Mouse (Mus musculus) heart, embryonic 12.5 days (tissue): ENCODE measurements at regions not wholly inside any gene's neighbourhood (a gene's known extent, or its start where the extent isn't known, plus 50 kb on each side); places are given as distances from the start of the nearest gene placed in this dataset.

Experiments used
- ATAC-seq: fragments of 200-750 bp; cut with Nextera tagmentation; 2 replicates; pipeline ENCODE4 v1.8.0; 2017; ENCODE audit warnings: moderate TSS enrichment, moderate library complexity; ENCODE audit not compliant: insufficient number of reproducible peaks, low FRiP score
- H3K27ac ChIP-seq: fragments of 300-500 bp; sonication (generic); 2 replicates; pipeline ENCODE4 v1.5.1; 2016; ENCODE audit warnings: mild to moderate bottlenecking, moderate library complexity; ENCODE audit not compliant: poor library complexity, severe bottlenecking
- H3K27me3 ChIP-seq: fragments of 300-500 bp; sonication (generic); replicated peaks from 2 replicates; pipeline ENCODE4 v1.6.1; 2016; ENCODE audit warnings: mild to moderate bottlenecking, moderate library complexity
- H3K36me3 ChIP-seq: fragments of 300-500 bp; sonication (generic); 2 replicates; pipeline ENCODE4 v1.6.1; 2016; ENCODE audit warnings: mild to moderate bottlenecking, moderate library complexity
- H3K4me1 ChIP-seq: fragments of 300-500 bp; sonication (generic); replicated peaks from 2 replicates; pipeline ENCODE4 v1.6.1; 2016; ENCODE audit warnings: mild to moderate bottlenecking
- H3K4me2 ChIP-seq: fragments of 300-500 bp; sonication (generic); 2 replicates; pipeline ENCODE4 v1.6.1; 2016; ENCODE audit warnings: mild to moderate bottlenecking, moderate library complexity
- H3K4me3 ChIP-seq: fragments of 300-500 bp; sonication (generic); 2 replicates; pipeline ENCODE4 v1.5.1; 2016; ENCODE audit warnings: mild to moderate bottlenecking
- H3K9ac ChIP-seq: fragments of 300-500 bp; sonication (generic); 2 replicates; pipeline ENCODE4 v1.6.1; 2016; ENCODE audit warnings: mild to moderate bottlenecking, moderate library complexity
- H3K9me3 ChIP-seq: fragments of 300-500 bp; sonication (generic); replicated peaks from 2 replicates; pipeline ENCODE4 v1.6.1; 2016; ENCODE audit warnings: mild to moderate bottlenecking, moderate library complexity
- WGBS: fragments of 180-500 bp; shearing (Covaris S2); methylation state at CpG from one replicate; pipeline ENCODE4 v1.1.7; 2016; 5-methylcytosine and 5-hydroxymethylcytosine counted together

DNA sequence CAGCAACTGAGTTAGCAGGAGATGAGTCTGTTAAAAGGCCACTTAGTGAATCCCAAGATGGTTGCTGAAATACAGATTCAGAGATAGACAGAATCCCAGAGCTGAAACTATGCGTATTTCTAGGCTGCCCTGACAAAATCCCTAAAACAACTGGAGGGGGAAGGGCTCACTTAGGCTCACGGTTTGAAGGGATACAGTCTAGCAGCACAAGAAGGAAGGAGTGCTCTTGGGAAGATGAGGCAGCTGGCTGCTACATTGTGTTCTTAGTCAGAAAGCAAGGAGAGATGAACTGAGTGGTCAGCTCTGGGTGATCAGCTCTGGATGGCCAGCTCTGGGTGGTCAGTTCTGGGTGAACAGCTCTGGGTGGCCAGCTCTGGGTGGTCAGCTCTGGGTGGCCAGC lies 180.6 kb downstream of the Cbln4 start:
- Histone ChIP-seq H3K36me3 (no peaks in the 10 kb centered on the region), H3K4me2 (no peak overlapping the region), H3K9ac (no peak overlapping the region), H3K9me3 (0 out of 2 replicates have a peak, but pooled peaks cover 3% of the 10 kb centered on the region), H3K4me3 (no peak overlapping the region), H3K27me3 (no peaks in the 10 kb centered on the region), H3K27ac (no peak overlapping the region), H3K4me1 (no peaks in the 10 kb centered on the region)
- no peak for ATAC-seq
- 91% methylated on average over 2 of the region's 2 CpGs for WGBS

DNA sequence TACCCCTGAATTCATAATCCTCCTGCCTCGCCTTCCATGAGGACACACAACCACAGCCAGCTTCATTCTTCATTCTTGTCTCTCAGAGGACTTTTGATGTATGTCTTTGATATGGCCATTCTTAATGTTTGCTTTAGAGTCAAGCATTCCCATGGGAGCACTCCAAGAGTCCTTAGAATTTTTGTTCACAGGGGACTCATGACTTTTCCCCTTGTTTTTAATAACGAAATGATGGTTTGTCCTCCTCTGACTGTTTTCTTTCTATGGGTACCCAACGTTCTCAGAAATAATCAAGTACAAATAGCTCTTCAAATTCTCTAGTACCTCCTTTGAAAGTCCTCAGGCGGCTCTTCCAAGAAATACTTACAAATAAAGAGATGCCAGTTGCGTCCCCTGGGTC lies 184.4 kb downstream of the Cbln4 start:
- Histone ChIP-seq H3K9me3 (0 out of 2 replicates have a peak, but pooled peaks cover 3% of the 10 kb centered on the region), H3K36me3 (no peaks in the 10 kb centered on the region), H3K27ac (no peak overlapping the region), H3K27me3 (no peaks in the 10 kb centered on the region), H3K4me2 (no peak overlapping the region), H3K4me1 (peaks cover 5% of the 10 kb centered on the region), H3K4me3 (no peak overlapping the region), H3K9ac (no peak overlapping the region)
- ATAC-seq, result no peak
- WGBS, result 69% methylated on average over 5 of the region's 5 CpGs

DNA sequence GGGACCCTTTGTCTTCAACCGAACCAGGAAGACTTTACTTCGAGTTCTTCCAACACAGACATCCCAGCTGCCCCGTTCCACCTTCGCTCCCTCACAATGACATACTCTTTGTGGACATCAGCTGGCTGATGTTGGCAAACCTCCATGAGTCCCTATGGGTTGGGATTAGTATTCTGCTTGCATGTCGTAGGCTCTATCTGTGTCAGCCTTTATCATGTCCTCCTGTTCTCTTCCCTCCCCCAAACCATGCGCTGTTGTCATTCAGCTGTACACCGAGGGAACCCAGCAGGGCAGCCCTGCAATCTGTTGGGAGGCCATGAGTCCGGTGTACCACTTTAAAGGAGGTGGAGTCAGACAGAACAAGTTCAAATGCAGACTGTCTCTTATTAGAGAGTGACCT lies 186.8 kb downstream of the Cbln4 start:
- Histone ChIP-seq H3K9ac (no peak overlapping the region), H3K4me1 (peaks cover 5% of the 10 kb centered on the region), H3K27ac (no peak overlapping the region), H3K9me3 (no peaks in the 10 kb centered on the region), H3K4me3 (no peak overlapping the region), H3K4me2 (no peak overlapping the region), H3K27me3 (no peaks in the 10 kb centered on the region), H3K36me3 (no peaks in the 10 kb centered on the region)
- WGBS, result 55% methylated on average over 8 of the region's 8 CpGs
- no peak for ATAC-seq

DNA sequence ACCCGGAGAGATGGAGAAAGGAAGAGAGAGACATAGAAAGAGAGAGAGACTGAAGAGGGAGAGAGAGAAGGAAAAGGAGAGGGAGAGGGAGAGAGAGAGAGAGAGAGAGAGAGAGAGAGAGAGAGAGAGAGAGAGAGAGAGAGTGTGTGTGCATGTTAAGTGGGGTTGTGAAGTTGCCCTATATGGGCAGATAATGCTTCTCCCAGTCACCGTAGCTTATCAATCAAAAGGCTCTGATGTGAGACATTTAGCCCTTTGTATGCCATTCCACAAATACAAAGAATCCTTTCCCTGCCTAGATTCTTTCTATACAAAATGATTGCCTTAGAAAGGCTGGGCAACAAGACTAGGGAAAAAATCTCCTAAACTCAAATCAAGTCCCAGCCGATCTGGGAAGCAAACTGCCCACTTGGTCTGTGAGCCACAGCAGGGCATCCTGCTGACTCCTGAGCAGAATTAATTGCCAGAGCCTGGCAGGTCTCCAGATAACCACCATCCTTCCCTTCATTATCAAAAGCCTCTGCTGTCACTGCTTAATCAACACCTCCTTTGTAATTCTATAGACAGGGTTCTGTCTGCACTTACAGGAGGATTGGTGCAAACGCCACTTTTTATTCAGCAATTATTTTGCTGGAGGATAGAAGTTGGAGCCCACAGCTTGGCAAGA lies 196.3 kb downstream of the Cbln4 start:
- Histone ChIP-seq H3K4me1 (peaks cover 7% of the 10 kb centered on the region), H3K27me3 (no peaks in the 10 kb centered on the region), H3K9me3 (no peaks in the 10 kb centered on the region; the same call in 1 of the 2 replicates), H3K4me3 (no peak overlapping the region), H3K36me3 (no peaks in the 10 kb centered on the region), H3K27ac (no peak overlapping the region), H3K4me2 (no peak overlapping the region), H3K9ac (no peak overlapping the region)
- no peak for ATAC-seq
- 27% methylated on average over 4 of the region's 4 CpGs for WGBS

DNA sequence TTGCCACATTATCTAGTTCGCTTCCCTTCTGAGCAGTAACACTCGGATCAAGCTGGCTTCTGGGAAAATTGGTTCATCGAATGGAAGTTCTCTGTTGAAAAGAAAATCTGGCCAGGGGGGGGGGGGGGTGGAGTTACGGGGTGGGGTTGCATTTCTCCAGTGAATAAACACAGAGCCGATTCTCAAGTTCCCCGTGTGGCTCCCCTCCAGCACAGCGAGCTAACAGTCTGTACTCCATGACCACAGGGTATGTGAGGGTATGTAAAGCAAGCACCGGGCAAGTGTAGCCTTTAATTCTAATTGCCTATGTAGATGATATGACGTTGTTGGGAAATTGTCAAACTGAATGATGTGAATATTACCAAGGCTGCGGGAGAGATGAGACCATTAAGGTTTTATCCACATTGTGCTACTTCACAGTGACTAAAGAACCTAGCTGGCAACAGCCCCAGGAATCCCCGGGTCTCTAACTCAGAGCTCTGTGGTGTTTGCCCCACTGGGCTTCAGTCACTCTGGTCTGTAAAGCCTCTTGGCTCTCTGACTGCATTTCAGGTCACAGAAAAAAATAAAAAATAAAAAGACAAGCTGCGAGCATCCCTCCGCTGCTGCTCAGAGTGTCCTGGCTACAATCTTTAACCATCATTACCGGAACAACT lies 203.1 kb downstream of the Cbln4 start:
- Histone ChIP-seq H3K4me2 (no peak overlapping the region), H3K27me3 (no peaks in the 10 kb centered on the region), H3K27ac (no peak overlapping the region), H3K9ac (no peak overlapping the region), H3K4me1 (no peaks in the 10 kb centered on the region), H3K4me3 (no peak overlapping the region), H3K36me3 (no peaks in the 10 kb centered on the region), H3K9me3 (no peaks in the 10 kb centered on the region; the same call in 1 of the 2 replicates)
- WGBS, result 64% methylated on average over 14 of the region's 14 CpGs
- no peak for ATAC-seq

DNA sequence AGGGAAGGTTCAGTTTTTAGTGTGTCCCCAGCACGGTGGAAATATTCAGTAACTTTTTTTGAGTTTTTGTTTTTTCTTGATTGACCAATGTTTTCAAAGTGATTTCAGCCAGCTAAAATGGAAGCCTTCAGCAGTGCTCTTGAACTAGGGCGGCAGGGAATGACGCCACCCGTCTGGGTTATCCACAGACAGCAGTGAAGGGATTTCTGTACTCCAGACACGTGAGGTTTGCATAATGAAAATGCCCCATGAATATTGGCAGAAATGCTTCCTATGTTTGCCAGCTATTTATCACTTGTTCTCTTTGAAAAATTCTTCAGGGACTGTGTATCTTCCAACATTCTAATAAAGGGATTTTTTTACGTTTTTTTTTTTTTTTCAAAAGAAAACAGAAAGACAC lies 221.1 kb downstream of the Cbln4 start:
- no peaks in the 10 kb centered on the region for H3K27me3 ChIP-seq
- no peak overlapping the region for H3K4me3 ChIP-seq
- H3K4me1 ChIP-seq, result peaks cover 9% of the 10 kb centered on the region; the same call in 1 of the 2 replicates
- no peaks in the 10 kb centered on the region for H3K36me3 ChIP-seq
- 79% methylated on average over 6 of the region's 6 CpGs for WGBS
- H3K27ac ChIP-seq, result no peak overlapping the region
- no peak overlapping the region for H3K4me2 ChIP-seq
- no peak overlapping the region for H3K9ac ChIP-seq
- H3K9me3 ChIP-seq, result no peaks in the 10 kb centered on the region
- ATAC-seq, result no peak

DNA sequence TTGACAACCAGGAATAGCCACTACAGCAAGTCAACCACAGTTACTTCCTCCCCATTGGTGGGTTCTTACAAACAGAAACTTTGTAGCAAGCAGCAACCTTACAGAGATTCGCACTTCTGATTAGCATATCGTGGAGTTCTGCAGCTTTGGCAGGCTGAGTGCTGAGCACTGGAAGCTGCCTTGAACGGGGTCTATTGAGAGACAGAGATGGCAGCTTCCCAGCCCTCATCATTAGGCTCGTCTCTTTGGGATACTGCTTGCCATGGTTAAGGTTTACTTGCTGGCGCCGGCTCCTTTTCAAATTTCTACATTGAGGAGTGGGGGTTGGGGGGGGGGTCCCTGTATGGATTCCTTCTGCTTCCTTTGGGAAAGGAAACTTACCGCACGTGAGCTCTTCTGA lies 224.8 kb downstream of the Cbln4 start:
- H3K4me2 ChIP-seq, result 0 out of 2 replicates have a peak overlapping the region, but pooled peaks have one; percentile 4
- no peaks in the 10 kb centered on the region for H3K36me3 ChIP-seq
- no peak overlapping the region for H3K27ac ChIP-seq
- no peak overlapping the region for H3K4me3 ChIP-seq
- no peaks in the 10 kb centered on the region for H3K27me3 ChIP-seq
- no peaks in the 10 kb centered on the region for H3K9me3 ChIP-seq
- H3K9ac ChIP-seq, result no peak overlapping the region
- WGBS, result 46% methylated on average over 8 of the region's 8 CpGs
- peaks cover 16% of the 10 kb centered on the region for H3K4me1 ChIP-seq
- ATAC-seq, result no peak

DNA sequence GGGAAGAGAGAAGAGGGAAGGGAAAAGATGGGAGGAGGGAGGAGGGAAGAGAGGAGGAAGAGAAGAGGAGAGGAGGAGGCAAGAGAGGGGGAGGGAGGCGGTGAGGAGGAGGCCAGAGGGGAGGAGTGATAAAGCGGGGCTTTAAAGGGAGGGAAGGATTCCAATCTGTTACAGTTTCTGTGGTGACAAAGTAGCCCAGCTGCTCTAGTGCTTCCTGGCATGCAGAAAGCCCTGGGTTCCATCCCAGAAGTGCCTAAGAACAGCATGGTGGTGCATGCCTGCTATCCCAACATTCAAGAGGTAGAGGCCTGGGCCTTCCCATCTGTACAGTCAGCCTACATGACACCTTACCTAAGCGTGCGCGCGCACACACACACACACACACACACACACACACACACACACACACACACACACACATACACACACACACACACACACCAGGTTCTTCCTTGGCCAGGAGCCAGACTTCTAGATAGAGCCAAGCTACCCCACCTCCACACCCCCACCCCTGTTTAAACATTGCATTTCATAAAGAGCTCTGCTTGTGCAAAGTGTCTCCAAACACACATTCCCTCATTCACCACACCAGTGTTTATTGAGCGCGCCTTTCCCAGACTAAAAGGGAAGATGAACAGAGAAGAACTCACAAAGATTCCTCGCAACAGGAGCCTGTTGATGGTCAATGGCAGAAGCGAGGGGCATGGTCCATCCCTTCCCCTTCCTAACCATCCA lies 226.4 kb downstream of the Cbln4 start:
- Histone ChIP-seq H3K27ac (no peak overlapping the region), H3K27me3 (0 out of 2 replicates have a peak, but pooled peaks cover 3% of the 10 kb centered on the region), H3K4me2 (no peak overlapping the region), H3K4me3 (no peak overlapping the region), H3K9me3 (no peaks in the 10 kb centered on the region), H3K36me3 (no peaks in the 10 kb centered on the region), H3K4me1 (peaks cover 16% of the 10 kb centered on the region), H3K9ac (no peak overlapping the region)
- 71% methylated on average over 10 of the region's 10 CpGs for WGBS
- no peak for ATAC-seq

DNA sequence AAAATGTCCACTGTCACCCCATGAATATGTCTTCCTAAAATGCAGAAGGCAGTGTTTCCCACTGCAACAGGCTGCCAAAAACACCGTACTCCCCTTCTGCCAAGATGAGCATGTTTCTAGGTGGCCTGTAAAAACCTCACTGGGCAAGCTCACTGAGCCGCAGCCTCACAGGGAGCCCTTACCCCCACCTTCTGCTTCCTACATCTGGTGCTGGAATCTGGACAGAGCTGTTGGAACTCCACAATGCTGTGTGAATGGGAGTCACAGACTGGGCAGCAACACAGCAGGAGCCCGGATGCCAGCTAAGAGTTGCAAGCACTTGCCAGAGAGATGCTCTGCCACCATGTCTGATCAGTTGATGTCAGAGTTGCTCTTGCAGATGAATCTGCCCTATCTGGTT lies 230.6 kb downstream of the Cbln4 start:
- Histone ChIP-seq H3K27ac (no peak overlapping the region), H3K27me3 (0 out of 2 replicates have a peak, but pooled peaks cover 3% of the 10 kb centered on the region), H3K4me1 (peaks cover 8% of the 10 kb centered on the region), H3K4me3 (no peak overlapping the region), H3K9ac (no peak overlapping the region), H3K4me2 (no peak overlapping the region), H3K36me3 (no peaks in the 10 kb centered on the region), H3K9me3 (no peaks in the 10 kb centered on the region)
- 79% methylated on average over 3 of the region's 3 CpGs for WGBS
- no peak for ATAC-seq

DNA sequence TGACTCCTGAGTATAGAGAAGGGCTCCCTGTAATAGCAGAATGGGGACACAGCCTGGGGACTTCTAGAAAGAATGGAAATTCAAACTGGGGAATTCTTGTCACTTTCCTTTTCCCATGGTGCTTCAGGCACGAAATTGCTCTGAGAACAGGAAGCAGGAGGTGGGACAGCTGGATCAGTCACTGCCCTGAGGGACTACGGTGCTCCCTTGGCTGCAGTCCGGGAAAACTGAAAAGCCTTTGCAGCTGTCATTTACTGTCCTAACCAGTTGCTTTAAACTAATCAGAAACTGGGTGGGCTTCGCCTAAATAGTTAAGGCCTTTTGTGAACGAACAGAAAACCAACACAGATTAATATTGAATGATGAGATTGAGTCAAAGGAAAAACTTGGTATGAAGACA lies 237.9 kb downstream of the Cbln4 start:
- Histone ChIP-seq H3K27me3 (no peaks in the 10 kb centered on the region), H3K9ac (no peak overlapping the region), H3K4me3 (no peak overlapping the region), H3K9me3 (no peaks in the 10 kb centered on the region), H3K4me1 (no peaks in the 10 kb centered on the region), H3K27ac (no peak overlapping the region), H3K36me3 (no peaks in the 10 kb centered on the region), H3K4me2 (no peak overlapping the region)
- 69% methylated on average over 5 of the region's 5 CpGs for WGBS
- no peak for ATAC-seq

DNA sequence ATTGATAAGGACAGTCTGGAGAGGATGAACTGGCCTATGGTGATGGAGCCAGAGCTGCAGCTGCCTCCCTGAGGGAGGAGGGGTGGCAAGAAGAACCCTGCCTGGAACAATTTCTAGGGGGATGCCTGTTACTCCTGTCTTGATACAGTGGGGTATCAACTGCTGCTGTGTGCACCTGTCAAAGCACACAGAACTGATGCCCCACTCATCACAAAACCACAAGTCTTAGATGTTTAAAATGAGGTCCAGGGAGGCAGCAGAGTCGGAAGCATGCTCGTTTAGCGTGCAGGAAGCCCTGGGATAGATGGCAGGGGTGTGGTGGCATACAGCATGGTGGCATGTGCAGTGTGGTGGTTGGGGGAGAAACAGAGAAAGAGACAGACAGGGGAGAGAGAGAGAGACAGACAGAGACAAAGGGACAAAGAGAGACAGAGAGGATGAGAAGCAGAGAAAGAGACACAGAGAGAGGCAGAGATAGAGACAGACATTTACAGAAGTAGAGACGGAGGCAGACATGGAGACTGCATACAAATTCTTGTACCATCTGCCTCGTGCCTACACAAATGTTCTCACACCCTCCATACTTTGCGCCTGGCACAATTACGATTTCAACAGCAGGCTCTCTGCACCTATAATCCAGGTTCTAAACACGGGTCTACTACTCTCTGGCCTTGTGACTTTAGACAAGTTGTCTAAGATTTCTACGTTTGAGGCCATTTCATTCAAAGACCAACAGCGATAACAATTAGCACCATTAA lies 242.6 kb downstream of the Cbln4 start:
- H3K27ac ChIP-seq, result no peak overlapping the region
- ATAC-seq, result no peak
- no peak overlapping the region for H3K9ac ChIP-seq
- H3K36me3 ChIP-seq, result no peaks in the 10 kb centered on the region
- H3K4me3 ChIP-seq, result no peak overlapping the region
- no peak overlapping the region for H3K4me2 ChIP-seq
- H3K27me3 ChIP-seq, result no peaks in the 10 kb centered on the region
- H3K4me1 ChIP-seq, result no peaks in the 10 kb centered on the region
- 78% methylated on average over 10 of the region's 10 CpGs for WGBS
- H3K9me3 ChIP-seq, result 0 out of 2 replicates have a peak, but pooled peaks cover 3% of the 10 kb centered on the region
